Mouse (Mus musculus): ENCODE data around the gene Plxnb1.

DNA sequence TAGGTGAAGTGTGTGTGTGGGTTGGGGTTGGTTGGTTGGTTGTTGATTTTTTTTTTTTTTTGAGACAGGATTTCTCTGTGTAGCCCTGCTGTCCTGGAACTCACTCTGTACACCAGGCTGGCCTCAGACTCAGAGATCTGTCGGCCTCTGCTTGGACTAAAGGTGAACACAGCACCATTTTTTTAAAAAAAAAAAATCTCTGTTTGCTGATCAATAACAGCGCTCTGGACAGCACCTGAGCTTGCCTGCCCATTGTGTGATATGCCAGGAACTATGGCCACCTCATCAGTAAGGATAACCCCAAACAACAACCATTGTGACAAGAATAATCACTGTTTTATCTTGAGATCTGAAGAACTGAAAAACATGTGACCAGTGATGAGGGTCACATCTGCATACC is 29.9 kb downstream of the Plxnb1 start:
- TF ChIP-seq CTCF (IDR thresholded peaks at IDR 0.05; ENCODE audit: low read depth, low read length) (no peak), POLR2A (IDR thresholded peaks at IDR 0.05; ENCODE audit: borderline replicate concordance, low read depth, low read length) (no peak)
